ENCODE assay signal across 8 mouse cellular contexts in the genomic region with DNA sequence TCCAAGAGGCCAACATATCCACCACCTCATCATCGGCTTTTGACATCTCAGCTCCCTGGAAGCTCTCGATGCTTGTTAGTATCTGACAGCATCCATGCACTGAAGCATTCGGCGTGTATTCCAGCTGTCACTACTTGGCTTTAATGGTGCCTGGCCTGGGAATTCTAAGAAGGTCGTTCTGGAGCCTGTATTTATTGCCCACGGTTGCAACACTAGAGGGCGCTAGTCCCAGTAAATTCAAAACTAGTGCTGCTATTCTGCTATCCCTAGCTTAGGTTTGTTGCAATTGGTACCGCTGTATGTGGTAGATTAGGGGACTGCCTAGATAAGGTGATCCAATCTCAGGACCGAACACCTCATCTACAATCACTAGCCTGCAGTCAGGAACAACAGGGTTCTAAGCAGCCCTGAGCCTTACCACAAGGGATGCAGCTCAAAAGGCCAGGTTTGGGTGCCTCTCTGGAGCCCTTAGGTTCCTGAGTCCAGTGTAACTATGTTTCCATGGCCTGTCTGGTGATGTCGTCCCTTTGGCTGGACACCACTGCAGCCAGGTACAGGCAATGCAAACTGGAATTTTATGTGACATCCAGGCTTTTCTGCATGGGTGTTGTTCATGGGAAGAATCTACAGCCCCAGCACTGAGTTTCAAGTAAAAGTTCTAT.
DNase-seq lines count a peak whose midpoint lies in the region; ATAC-seq and TF ChIP-seq lines count a peak whose summit lies in the region.

No protein-coding gene starts in this region.

- intact Hi-C loops in left cerebral cortex, postnatal 36 days (cut with DNase I), result loop anchor here (10.0 kb wide), 1 partner anchor 203 kb away; no protein-coding TSS in a partner anchor

- H3K4me1 ChIP-seq in kidney, adult 2 months (ENCODE audit: control insufficient read depth, insufficient read depth, low read length), result no peaks in the 10 kb centered on the region
- H3K4me1 ChIP-seq in kidney, embryonic 15.5 days, result no peaks in the 10 kb centered on the region
- H3K4me1 ChIP-seq in neural tube, embryonic 14.5 days (ENCODE audit: control insufficient read depth, insufficient read depth, low read length), result no peaks in the 10 kb centered on the region

- H3K27ac ChIP-seq in kidney, adult 2 months (ENCODE audit: insufficient read depth, low read depth, low read length), result no peak overlapping the region
- H3K27ac ChIP-seq in kidney, embryonic 15.5 days, result no peak overlapping the region
- no peak overlapping the region for H3K27ac ChIP-seq in neural tube, embryonic 14.5 days (ENCODE audit: low read depth, low read length)

- H3K4me3 ChIP-seq in kidney, adult 2 months (ENCODE audit: insufficient read depth, low read depth, low read length), result no peak overlapping the region
- no peak overlapping the region for H3K4me3 ChIP-seq in kidney, embryonic 15.5 days (replicated peaks)
- H3K4me3 ChIP-seq in neural tube, embryonic 14.5 days (ENCODE audit: low read depth, low read length), result no peak overlapping the region

- no peak overlapping the region for H3K9ac ChIP-seq in kidney, embryonic 15.5 days
- H3K9ac ChIP-seq in neural tube, embryonic 14.5 days (replicated peaks; ENCODE audit: low read depth, low read length), result no peak overlapping the region

- no peaks in the 10 kb centered on the region for H3K9me3 ChIP-seq in kidney, embryonic 15.5 days (replicated peaks)
- H3K9me3 ChIP-seq in neural tube, embryonic 14.5 days (ENCODE audit: control insufficient read depth, low read length), result no peaks in the 10 kb centered on the region

- no peaks in the 10 kb centered on the region for H3K27me3 ChIP-seq in kidney, adult 2 months (replicated peaks; ENCODE audit: control insufficient read depth, insufficient read depth, low read length)
- H3K27me3 ChIP-seq in kidney, embryonic 15.5 days, result no peaks in the 10 kb centered on the region
- H3K27me3 ChIP-seq in neural tube, embryonic 14.5 days (ENCODE audit: control insufficient read depth, insufficient read depth, low read length), result no peaks in the 10 kb centered on the region

- DNase-seq in kidney, adult 2 months, result peak; percentile 63
- peak; percentile 23 to 77 for DNase-seq in adrenal gland, adult (ENCODE audit: inconsistent age in 2 of 2, low spot score in 1 of 2)
- DNase-seq in forelimb bud, embryonic 11.5 days (ENCODE audit: low read depth, low spot score), result peak; percentile 56
- DNase-seq in kidney, postnatal 10 days, result peak; percentile 58
- DNase-seq in left cerebral cortex, postnatal 36 days (ENCODE audit: low spot score in 2 of 2), result no peak

- H3K36me3 ChIP-seq in kidney, adult 2 months (ENCODE audit: control insufficient read depth, insufficient read depth, low read length), result no peaks in the 10 kb centered on the region
- no peaks in the 10 kb centered on the region for H3K36me3 ChIP-seq in kidney, embryonic 15.5 days
- H3K36me3 ChIP-seq in neural tube, embryonic 14.5 days (ENCODE audit: control insufficient read depth, insufficient read depth, low read length), result no peaks in the 10 kb centered on the region

- TF ChIP-seq POLR2A in kidney, adult 2 months (IDR thresholded peaks at IDR 0.05; ENCODE audit: low read depth, low read length), result no peak

- TF ChIP-seq CTCF in kidney, adult 2 months (conservative IDR thresholded peaks at IDR 0.05; ENCODE audit: insufficient read depth, insufficient read length, low read depth, low read length), result peak; percentile 53

- ATAC-seq in kidney, embryonic 15.5 days (replicated peaks; ENCODE audit: low FRiP score), result no peak
- ATAC-seq in CD4-positive, CD25-positive, alpha-beta regulatory T cell, adult 4 months, result peak; percentile 47
- ATAC-seq in neural tube, embryonic 14.5 days (ENCODE audit: low read depth), result peak; percentile 28; the same call in 1 of the 2 replicates

- no peak overlapping the region for H3K4me2 ChIP-seq in kidney, embryonic 15.5 days
- H3K4me2 ChIP-seq in neural tube, embryonic 14.5 days (ENCODE audit: low read depth, low read length), result no peak overlapping the region

- 40% methylated on average over 10 of the region's 10 CpGs for WGBS in kidney, adult 2 months
- 44% methylated on average over 10 of the region's 10 CpGs for WGBS in kidney, embryonic 15.5 days
- 40% methylated on average over 10 of the region's 10 CpGs for WGBS in neural tube, embryonic 14.5 days

Comparison
In these comparisons a context has a peak if more than half of its experiments do, and no peak if none do; other contexts are left out.
1. DNase-seq: peak in kidney, adult 2 months (single experiment), adrenal gland, adult (2 of 2), forelimb bud, embryonic 11.5 days (single experiment) and kidney, postnatal 10 days (single experiment); none in left cerebral cortex, postnatal 36 days (0 of 2).